30 mouse cellular contexts compared by ENCODE assay signal in the genomic region with DNA sequence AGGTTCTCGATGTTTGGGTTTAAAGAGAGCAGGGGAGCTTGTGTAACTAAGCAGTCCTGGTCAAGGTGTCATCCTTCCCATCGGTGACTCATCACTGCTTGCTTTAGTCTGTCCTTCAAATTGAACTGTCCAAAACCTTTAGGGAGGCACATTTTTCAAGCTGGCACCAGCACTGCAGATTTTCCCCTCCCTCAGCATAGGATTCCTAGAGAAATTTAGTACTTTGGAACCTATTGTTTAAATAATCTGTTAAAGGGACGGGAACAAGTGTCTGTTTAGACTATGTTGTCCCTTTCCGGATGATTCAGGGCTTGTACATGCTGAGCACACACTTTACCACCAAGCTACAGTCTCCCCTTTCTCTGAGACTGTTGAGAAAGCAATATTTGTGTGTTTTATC. TPM values are rescaled to one million over a fixed set of nuclear protein-coding genes. Genes with fewer than 3 reads are reported as not detected.
DNase-seq lines count a peak whose midpoint lies in the region; ATAC-seq and TF ChIP-seq lines count a peak whose summit lies in the region.
"Had no signal": no experiment of that assay in that cellular context is flagged by ENCODE, and none has a peak within 500 bp of the region (broad histone marks: within the 10 kb centered on the region; RNA-seq: fewer than 3 reads in every experiment).

No protein-coding gene starts in this region.

- no peaks in the 10 kb centered on the region for H3K79me3 ChIP-seq in C2C12 (ENCODE audit: low read depth)

- no peak for TF ChIP-seq CTCF in C2C12 (IDR thresholded peaks at IDR 0.05; ENCODE audit: control insufficient read depth, insufficient read depth, insufficient read length)

- H3K36me3 ChIP-seq in liver, embryonic 15.5 days (replicated peaks), result no peaks in the 10 kb centered on the region
- H3K36me3 ChIP-seq in liver, embryonic 12.5 days, result peaks cover 11% of the 10 kb centered on the region; the same call in 1 of the 2 replicates
- H3K36me3 ChIP-seq in C2C12 (ENCODE audit: control insufficient read depth, insufficient read depth), result peaks cover under 1% of the 10 kb centered on the region
- peaks cover 8% of the 10 kb centered on the region; the same call in 1 of the 2 replicates for H3K36me3 ChIP-seq in hindbrain, embryonic 12.5 days

- peak; percentile 62 for DNase-seq in adrenal gland, adult 2 months
- DNase-seq in adrenal gland, postnatal 4 days (ENCODE audit: low spot score in 2 of 2), result no peak
- no peak for DNase-seq in frontal cortex, postnatal 10 days (ENCODE audit: low spot score in 2 of 2)
- DNase-seq: adrenal gland, postnatal 25 days; B cell, adult 2 months; cerebellum, adult 18-20 months; cerebellum, postnatal 14 days; forebrain, postnatal 0 days; gastrocnemius, postnatal 10 days; kidney, adult 2 months; kidney, postnatal 36 days; lung, postnatal 4 days; midbrain, embryonic 14.5 days; spleen, adult 18-20 months; thymus, postnatal 14 days had no signal

- peak; percentile 37; the same call in 1 of the 2 replicates for ATAC-seq in liver, embryonic 15.5 days (ENCODE audit: insufficient read depth)
- no peak for ATAC-seq in liver, embryonic 12.5 days
- ATAC-seq in hindbrain, embryonic 12.5 days (ENCODE audit: low FRiP score), result no peak
- ATAC-seq: forebrain, postnatal 0 days; hindbrain, postnatal 0 days; intestine, embryonic 15.5 days; lung, postnatal 0 days had no signal

- no peaks in the 10 kb centered on the region for H3K27me3 ChIP-seq in liver, embryonic 15.5 days
- no peaks in the 10 kb centered on the region for H3K27me3 ChIP-seq in liver, embryonic 12.5 days (replicated peaks)
- no peaks in the 10 kb centered on the region for H3K27me3 ChIP-seq in C2C12 (ENCODE audit: control insufficient read depth, insufficient read depth, insufficient read length)
- no peaks in the 10 kb centered on the region for H3K27me3 ChIP-seq in hindbrain, embryonic 12.5 days
- H3K27me3 ChIP-seq: CH12.LX; heart, embryonic 12.5 days; intestine, embryonic 15.5 days; limb, embryonic 12.5 days had no signal

- no peak overlapping the region for H3K9ac ChIP-seq in liver, embryonic 15.5 days
- H3K9ac ChIP-seq in liver, embryonic 12.5 days, result no peak overlapping the region
- no peak overlapping the region for H3K9ac ChIP-seq in hindbrain, embryonic 12.5 days
- H3K9ac ChIP-seq: forebrain, postnatal 0 days; heart, embryonic 12.5 days; intestine, embryonic 15.5 days; limb, embryonic 12.5 days; liver, embryonic 14.5 days had no signal

- peaks cover 5% of the 10 kb centered on the region; the same call in 1 of the 2 replicates for H3K4me1 ChIP-seq in liver, embryonic 15.5 days (replicated peaks)
- H3K4me1 ChIP-seq in liver, embryonic 12.5 days, result peaks cover 15% of the 10 kb centered on the region
- H3K4me1 ChIP-seq in hindbrain, embryonic 12.5 days, result no peaks in the 10 kb centered on the region
- H3K4me1 ChIP-seq: limb, embryonic 12.5 days had no signal

- no peak overlapping the region for H3K4me2 ChIP-seq in liver, embryonic 15.5 days
- H3K4me2 ChIP-seq in liver, embryonic 12.5 days, result no peak overlapping the region
- no peak overlapping the region for H3K4me2 ChIP-seq in hindbrain, embryonic 12.5 days (replicated peaks)
- H3K4me2 ChIP-seq: heart, embryonic 12.5 days; intestine, embryonic 15.5 days; limb, embryonic 12.5 days had no signal

- H3K4me3 ChIP-seq in liver, embryonic 15.5 days (replicated peaks), result no peak overlapping the region
- no peak overlapping the region for H3K4me3 ChIP-seq in liver, embryonic 12.5 days
- H3K4me3 ChIP-seq in C2C12 (ENCODE audit: insufficient read depth, poor library complexity, severe bottlenecking), result no peak overlapping the region
- no peak overlapping the region for H3K4me3 ChIP-seq in hindbrain, embryonic 12.5 days
- H3K4me3 ChIP-seq: erythroblast, embryonic 14.5 days; heart, embryonic 12.5 days; intestine, embryonic 15.5 days; layer of hippocampus, adult 2 months; left cerebral cortex, adult 2 months; limb, embryonic 12.5 days had no signal

- H3ac ChIP-seq in C2C12 (ENCODE audit: control insufficient read depth, insufficient read length, low read depth), result no peak overlapping the region

- H3K27ac ChIP-seq in liver, embryonic 15.5 days (replicated peaks), result no peak overlapping the region
- H3K27ac ChIP-seq in liver, embryonic 12.5 days, result no peak overlapping the region
- no peak overlapping the region for H3K27ac ChIP-seq in hindbrain, embryonic 12.5 days
- H3K27ac ChIP-seq: hindbrain, postnatal 0 days; intestine, embryonic 15.5 days; layer of hippocampus, adult 2 months; left cerebral cortex, adult 2 months; limb, embryonic 12.5 days; liver, embryonic 14.5 days had no signal

- WGBS in liver, embryonic 15.5 days (ENCODE audit: insufficient replicate concordance), result 44% methylated on average over 4 of the region's 4 CpGs
- 63% methylated on average over 4 of the region's 4 CpGs for WGBS in liver, embryonic 12.5 days (ENCODE audit: insufficient replicate concordance)
- WGBS in hindbrain, embryonic 12.5 days, result 83% methylated on average over 4 of the region's 4 CpGs

- no peaks in the 10 kb centered on the region for H3K79me2 ChIP-seq in C2C12 (ENCODE audit: control insufficient read depth, insufficient read depth)

- no peaks in the 10 kb centered on the region for H3K9me3 ChIP-seq in liver, embryonic 15.5 days (replicated peaks)
- no peaks in the 10 kb centered on the region for H3K9me3 ChIP-seq in liver, embryonic 12.5 days (replicated peaks)
- H3K9me3 ChIP-seq in hindbrain, embryonic 12.5 days (replicated peaks), result no peaks in the 10 kb centered on the region
- H3K9me3 ChIP-seq: heart, embryonic 12.5 days; intestine, embryonic 15.5 days; limb, embryonic 12.5 days had no signal

TF ChIP-seq in C2C12, 6 proteins besides CTCF, POLR2A, EP300 and RAD21:
- no peak for TF ChIP-seq FOSL1 (IDR thresholded peaks at IDR 0.05; ENCODE audit: insufficient read depth, low read length, poor library complexity, severe bottlenecking)
- TF ChIP-seq CEBPB (IDR thresholded peaks at IDR 0.05; ENCODE audit: low read depth), result peak; percentile 27

RNA-seq across cellular contexts. Expression of a gene that starts 9.2 kb away (rescaled TPM):
- total RNA-seq in adrenal gland, adult 2 months (2021), result 10 to 100 TPM; 16.0 to 23.1 TPM
- 14.5 and 16.2 TPM in 2 replicates for polyA plus RNA-seq in adrenal gland, adult 2 months (2012; rRNA removed)
- 10 to 100 TPM; 15.8 to 19.1 TPM for total RNA-seq in adrenal gland, postnatal 4 days (2021)
- 11.7 and 12.1 TPM in 2 replicates for polyA plus RNA-seq in liver, embryonic 15.5 days (2015; fragmentation: Nextera tagmentation; extraction: Ambion mirVana)
- 14.9 and 18.2 TPM in 2 replicates for polyA plus RNA-seq in liver, embryonic 12.5 days (2016; fragmentation: Nextera tagmentation; extraction: Ambion mirVana)
- polyA plus RNA-seq in C2C12 (2012; fragmentation: generic; extraction: Trizol), result 25.2 TPM
- 49.1 and 56.6 TPM in 2 replicates for polyA plus RNA-seq in hindbrain, embryonic 12.5 days (2016; fragmentation: Nextera tagmentation; extraction: Ambion mirVana)
- total RNA-seq: monocyte, adult 5-6 weeks had no signal

RNA-seq across cellular contexts. Expression of a gene that starts 11.8 kb away (rescaled TPM):
- total RNA-seq in adrenal gland, adult 2 months (2021), result 10 to 100 TPM; 14.7 to 24.6 TPM
- 34.1 and 37.2 TPM in 2 replicates for polyA plus RNA-seq in adrenal gland, adult 2 months (2012; rRNA removed)
- 10 to 100 TPM; 14.7 to 17.3 TPM for total RNA-seq in adrenal gland, postnatal 4 days (2021)
- 14.5 and 18.0 TPM in 2 replicates for polyA plus RNA-seq in liver, embryonic 15.5 days (2015; fragmentation: Nextera tagmentation; extraction: Ambion mirVana)
- polyA plus RNA-seq in liver, embryonic 12.5 days (2016; fragmentation: Nextera tagmentation; extraction: Ambion mirVana), result 12.8 TPM in 2 replicates
- polyA plus RNA-seq in C2C12 (2012; fragmentation: generic; extraction: Trizol), result 21.0 TPM
- 15.8 and 16.3 TPM in 2 replicates for polyA plus RNA-seq in hindbrain, embryonic 12.5 days (2016; fragmentation: Nextera tagmentation; extraction: Ambion mirVana)

RNA-seq across cellular contexts. Expression of a gene that starts 11.9 kb away (rescaled TPM):
- total RNA-seq in adrenal gland, adult 2 months (2021), result 1 to 10 TPM; 7.0 to 9.8 TPM
- polyA plus RNA-seq in adrenal gland, adult 2 months (2012; rRNA removed), result 7.1 and 9.0 TPM in 2 replicates
- 10 to 100 TPM; 16.2 to 16.8 TPM for total RNA-seq in adrenal gland, postnatal 4 days (2021)
- 10.9 and 11.6 TPM in 2 replicates for polyA plus RNA-seq in liver, embryonic 15.5 days (2015; fragmentation: Nextera tagmentation; extraction: Ambion mirVana)
- 18.5 and 19.4 TPM in 2 replicates for polyA plus RNA-seq in liver, embryonic 12.5 days (2016; fragmentation: Nextera tagmentation; extraction: Ambion mirVana)
- polyA plus RNA-seq in C2C12 (2012; fragmentation: generic; extraction: Trizol), result 39.2 TPM
- 43.8 and 52.4 TPM in 2 replicates for polyA plus RNA-seq in hindbrain, embryonic 12.5 days (2016; fragmentation: Nextera tagmentation; extraction: Ambion mirVana)

RNA-seq across cellular contexts. Expression of a gene that starts 39.3 kb away (rescaled TPM):
- total RNA-seq in adrenal gland, adult 2 months (2021), result 10 to 100 TPM; 68.0 to 76.1 TPM
- polyA plus RNA-seq in adrenal gland, adult 2 months (2012; rRNA removed), result 10.3 and 10.7 TPM in 2 replicates
- 10 to 100 TPM; 53.5 to 54.1 TPM for total RNA-seq in adrenal gland, postnatal 4 days (2021)
- polyA plus RNA-seq in liver, embryonic 15.5 days (2015; fragmentation: Nextera tagmentation; extraction: Ambion mirVana), result 26.3 and 26.6 TPM in 2 replicates
- polyA plus RNA-seq in liver, embryonic 12.5 days (2016; fragmentation: Nextera tagmentation; extraction: Ambion mirVana), result 38.0 and 40.8 TPM in 2 replicates
- polyA plus RNA-seq in C2C12 (2012; fragmentation: generic; extraction: Trizol), result 35.4 TPM
- 54.9 and 64.1 TPM in 2 replicates for polyA plus RNA-seq in hindbrain, embryonic 12.5 days (2016; fragmentation: Nextera tagmentation; extraction: Ambion mirVana)

RNA-seq across cellular contexts. Expression of a gene that starts 39.9 kb away (rescaled TPM):
- 100 to 1,000 TPM; 255 to 264 TPM for total RNA-seq in adrenal gland, adult 2 months (2021)
- 64.9 and 105 TPM in 2 replicates for polyA plus RNA-seq in adrenal gland, adult 2 months (2012; rRNA removed)
- 100 to 1,000 TPM; 353 to 388 TPM for total RNA-seq in adrenal gland, postnatal 4 days (2021)
- 151 and 177 TPM in 2 replicates for polyA plus RNA-seq in liver, embryonic 15.5 days (2015; fragmentation: Nextera tagmentation; extraction: Ambion mirVana)
- polyA plus RNA-seq in liver, embryonic 12.5 days (2016; fragmentation: Nextera tagmentation; extraction: Ambion mirVana), result 252 and 256 TPM in 2 replicates
- 513 TPM for polyA plus RNA-seq in C2C12 (2012; fragmentation: generic; extraction: Trizol)
- 395 and 396 TPM in 2 replicates for polyA plus RNA-seq in hindbrain, embryonic 12.5 days (2016; fragmentation: Nextera tagmentation; extraction: Ambion mirVana)
